Mouse (Mus musculus) lung, postnatal 36 days (tissue): ENCODE results near the gene Cbx3.

Experiments used
- DNase-seq: peaks from one replicate; pipeline ENCODE4 v3.0.0; 2022; ENCODE audit warnings: mixed read lengths

The Cbx3 gene

GRCm38 (mm10) chr6:51529457-51529856 lies 59.3 kb downstream of the Cbx3 start:
- no peak for DNase-seq
